Mouse (Mus musculus): ENCODE data around the gene Clec11a. TPM values are rescaled to one million over a fixed set of nuclear protein-coding genes. Genes with fewer than 3 reads are reported as not detected.

Clec11a gene
- total RNA-seq, 2 experiments from 2014 or later: 4.2 to 5.6 TPM

Other genes starting within 250 kb of the Clec11a start
- not detected for gene Klk1b21, start 204.6 kb downstream of the Clec11a start, total RNA-seq (2021)
- gene Klk1b22, start 194.2 kb downstream of the Clec11a start, total RNA-seq (2021): not detected
- gene Klk1b16, start 170.1 kb downstream of the Clec11a start, total RNA-seq (2021): not detected
- gene Klk1b24, start 118.7 kb downstream of the Clec11a start, total RNA-seq (2021): not detected
- not detected for gene Klk1b3, start 108.7 kb downstream of the Clec11a start, total RNA-seq (2021)
- not detected for gene Klk1b4, start 99.5 kb downstream of the Clec11a start, total RNA-seq (2021)
- gene Klk1b5, start 91.0 kb downstream of the Clec11a start, total RNA-seq (2021): not detected
- gene Klk1, start 81.5 kb downstream of the Clec11a start, total RNA-seq (2021): under 1 TPM in 1 of 2 experiments, not detected in 1; 0.23 TPM
- gene Gm36864, start 70.7 kb downstream of the Clec11a start, total RNA-seq (2021): not detected
- under 1 TPM; 0.21 to 0.33 TPM for gene 1700028J19Rik, start 60.2 kb downstream of the Clec11a start, total RNA-seq (2021)
- 10 to 100 TPM; 14.2 to 16.2 TPM for gene 2410002F23Rik, start 60.2 kb downstream of the Clec11a start, total RNA-seq (2021)
- gene Acp4, start 49.5 kb downstream of the Clec11a start, total RNA-seq (2021): not detected
- gene Gm15517, start 45.5 kb downstream of the Clec11a start, total RNA-seq (2021): not detected
- gene Shank1, start 3.4 kb upstream of the Clec11a start, total RNA-seq (2021): under 1 TPM; 0.73 to 0.80 TPM
- gene Syt3, start 77.2 kb upstream of the Clec11a start, total RNA-seq (2021): under 1 TPM; 0.35 to 0.49 TPM
- not detected for gene 1700008O03Rik, start 78.9 kb upstream of the Clec11a start, total RNA-seq (2021)
- gene Lrrc4b, start 122.1 kb upstream of the Clec11a start, total RNA-seq (2021): 1 to 10 TPM in 1 of 2 experiments, under 1 TPM in 1; 0.51 to 1.3 TPM
- gene Aspdh, start 158.5 kb upstream of the Clec11a start, total RNA-seq (2021): not detected
- gene Josd2, start 161.1 kb upstream of the Clec11a start, total RNA-seq (2021): 10 to 100 TPM; 60.2 to 73.5 TPM
- gene Emc10, start 189.6 kb upstream of the Clec11a start, total RNA-seq (2021): 10 to 100 TPM; 44.1 to 48.8 TPM
- 1 to 10 TPM; 3.8 to 4.7 TPM for gene Fam71e1, start 189.7 kb upstream of the Clec11a start, total RNA-seq (2021)
- gene Mybpc2, start 217.8 kb upstream of the Clec11a start, total RNA-seq (2021): 1,000 to 10,000 TPM; 3,999 to 4,490 TPM
- gene Spib, start 225.2 kb upstream of the Clec11a start, total RNA-seq (2021): under 1 TPM; 0.16 to 0.18 TPM
- gene Pold1, start 241.9 kb upstream of the Clec11a start, total RNA-seq (2021): 1 to 10 TPM; 7.0 to 7.8 TPM
- gene Nr1h2, start 247.0 kb upstream of the Clec11a start, total RNA-seq (2021): 10 to 100 TPM; 28.0 to 28.2 TPM

Measured in gastrocnemius, postnatal 14 days (tissue).